Mouse (Mus musculus) ES-Bruce4 (cell line): ENCODE measurements around the gene Tent4a. TPM values are rescaled to one million over a fixed set of nuclear protein-coding genes. Genes with fewer than 3 reads are reported as not detected.
"Not testable (repeated sequence)": the region's sequence is repeated elsewhere in the genome, so short reads cannot be mapped to it uniquely, and the experiment has no call there.

ENCODE experiments used
- H3K27ac ChIP-seq: 2 replicates; pipeline ENCODE4 v1.5.1; 2012; ENCODE audit warnings: low read length, inconsistent platforms; ENCODE audit not compliant: insufficient read depth
- H3K27me3 ChIP-seq: 2 replicates; pipeline ENCODE4 v1.6.1; 2012; ENCODE audit warnings: mild to moderate bottlenecking, low read length, inconsistent platforms; ENCODE audit not compliant: control insufficient read depth, poor library complexity, insufficient read depth, severe bottlenecking
- H3K36me3 ChIP-seq: 2 replicates; pipeline ENCODE4 v1.6.1; 2012; ENCODE audit warnings: inconsistent platforms, mild to moderate bottlenecking, low read length, moderate library complexity; ENCODE audit not compliant: control insufficient read depth, poor library complexity, insufficient read depth, severe bottlenecking
- H3K4me1 ChIP-seq: one replicate; pipeline ENCODE4 v1.8.1; 2011; ENCODE audit warnings: low read length; ENCODE audit not compliant: control insufficient read depth, insufficient read depth
- H3K4me3 ChIP-seq: 2 replicates; pipeline ENCODE4 v1.5.1; 2011; ENCODE audit warnings: low read depth, mild to moderate bottlenecking, low read length
- H3K9ac ChIP-seq: 2 replicates; pipeline ENCODE4 v1.6.1; 2012; ENCODE audit warnings: low read depth, mild to moderate bottlenecking, inconsistent platforms; ENCODE audit not compliant: poor library complexity, severe bottlenecking
- H3K9me3 ChIP-seq: replicated peaks from 2 replicates; pipeline ENCODE4 v1.6.1; 2012; ENCODE audit warnings: mild to moderate bottlenecking, low read length, inconsistent platforms; ENCODE audit not compliant: control insufficient read depth, poor library complexity, insufficient read depth, severe bottlenecking
- CTCF ChIP-seq: IDR thresholded peaks from one replicate; pipeline ENCODE4 v1.8.1; 2011; ENCODE audit warnings: low read depth, low read length
- EP300 ChIP-seq: IDR thresholded peaks from 2 replicates; pipeline ENCODE4 v1.6.1; 2011; ENCODE audit warnings: low read depth, low read length; ENCODE audit not compliant: insufficient read depth
- POLR2A ChIP-seq: IDR thresholded peaks from one replicate; pipeline ENCODE4 v1.8.1; 2011; ENCODE audit warnings: low read length; ENCODE audit not compliant: insufficient read depth
- polyA plus RNA-seq: library from polyadenylated mRNA; stranded (reverse); fragments of >200 nt; gene quantifications from 2 replicates; pipeline ENCODE4 v1.2.4, GENCODE M21; 2011; ENCODE audit warnings: low read depth; ENCODE audit not compliant: missing spikeins, insufficient read depth, insufficient read length

Gene Tent4a
- polyA plus RNA-seq, 1 experiment, result 34.8 TPM

DNA sequence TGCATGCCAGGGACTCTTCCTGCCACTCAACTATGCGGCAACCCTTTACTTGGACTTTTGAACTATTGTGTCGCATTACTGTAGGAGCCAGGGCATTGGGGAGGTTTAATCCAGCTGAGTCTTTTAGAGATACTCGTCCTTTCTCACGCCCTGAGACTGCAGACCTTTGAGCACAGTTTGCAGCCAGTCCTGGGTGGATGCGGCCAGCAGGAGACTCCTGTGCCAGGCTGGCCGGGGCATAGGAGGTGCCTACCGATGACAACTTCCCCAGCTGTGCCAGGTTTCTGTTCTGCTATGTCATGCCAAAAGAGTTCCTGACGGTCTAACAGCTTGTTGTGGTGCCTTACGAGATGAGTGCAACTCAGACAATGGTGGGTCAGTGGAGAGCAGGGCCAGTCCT, 34.8 kb upstream of the Tent4a start:
- Histone ChIP-seq H3K4me1 (no peaks in the 10 kb centered on the region), H3K9me3 (no peaks in the 10 kb centered on the region), H3K27me3 (no peaks in the 10 kb centered on the region), H3K27ac (no peak overlapping the region), H3K36me3 (no peaks in the 10 kb centered on the region), H3K4me3 (no peak overlapping the region), H3K9ac (no peak overlapping the region)
- TF ChIP-seq POLR2A, result no peak
- TF ChIP-seq EP300, result no peak
- TF ChIP-seq CTCF, result no peak

DNA sequence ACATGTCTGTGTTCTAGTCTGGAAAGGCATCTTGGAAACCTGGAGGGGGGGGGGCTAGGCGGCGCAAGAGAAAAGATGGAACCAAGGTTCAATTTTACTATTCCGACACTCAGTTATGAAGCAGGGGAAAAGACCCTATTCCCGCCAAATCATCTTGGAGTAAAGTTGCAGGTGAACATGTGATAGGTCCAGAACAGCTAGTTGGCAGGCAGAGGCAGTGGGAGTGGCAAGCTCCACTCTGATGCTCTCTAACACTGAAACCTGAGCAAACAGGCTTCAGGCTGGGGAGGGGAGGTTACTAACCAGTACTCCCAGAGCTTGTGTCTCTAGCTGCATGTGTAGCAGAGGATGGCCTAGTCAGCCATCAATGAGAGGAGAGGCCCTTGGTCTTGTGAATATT, 31.0 kb upstream of the Tent4a start:
- H3K4me3 ChIP-seq, H3K9me3 ChIP-seq, H3K27ac ChIP-seq, H3K9ac ChIP-seq, H3K27me3 ChIP-seq, H3K36me3 ChIP-seq, H3K4me1 ChIP-seq: not testable (repeated sequence)

DNA sequence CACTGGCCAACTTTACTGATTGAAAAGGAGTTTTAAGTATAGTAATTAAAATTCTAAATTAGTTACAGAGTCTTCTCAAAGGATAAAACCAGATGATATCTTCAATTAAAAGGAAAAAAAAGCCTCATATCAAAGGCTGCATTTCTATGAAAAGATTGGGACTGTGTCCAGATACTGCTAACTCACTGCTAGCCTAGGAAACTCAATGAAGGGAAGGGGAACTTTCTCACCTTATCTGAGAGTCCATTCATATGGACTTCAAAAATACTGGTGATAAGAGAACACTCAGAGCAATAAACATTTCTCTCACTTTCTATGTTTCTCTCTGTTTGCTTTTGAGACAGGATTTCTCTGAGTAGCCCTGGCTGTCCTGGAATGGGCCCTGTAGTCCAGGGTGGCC, 30.2 kb upstream of the Tent4a start:
- TF ChIP-seq EP300 (no peak), POLR2A (no peak), CTCF (no peak)
- Histone ChIP-seq H3K9me3 (no peaks in the 10 kb centered on the region), H3K27me3 (no peaks in the 10 kb centered on the region)

GRCm38 (mm10) chr13:69563905-69564304, 29.5 kb upstream of the Tent4a start:
- Histone ChIP-seq H3K4me3 (no peak overlapping the region), H3K27me3 (no peaks in the 10 kb centered on the region), H3K27ac (no peak overlapping the region), H3K4me1 (no peaks in the 10 kb centered on the region), H3K36me3 (no peaks in the 10 kb centered on the region), H3K9ac (no peak overlapping the region), H3K9me3 (no peaks in the 10 kb centered on the region)
- TF ChIP-seq CTCF (no peak), EP300 (no peak), POLR2A (no peak)

More for the DNA sequence above, 30.2 kb upstream of the Tent4a start:
- no peaks in the 10 kb centered on the region for H3K36me3 ChIP-seq
- no peaks in the 10 kb centered on the region for H3K4me1 ChIP-seq
- H3K9ac ChIP-seq, result no peak overlapping the region
- H3K27ac ChIP-seq, result no peak overlapping the region
- no peak overlapping the region for H3K4me3 ChIP-seq

DNA sequence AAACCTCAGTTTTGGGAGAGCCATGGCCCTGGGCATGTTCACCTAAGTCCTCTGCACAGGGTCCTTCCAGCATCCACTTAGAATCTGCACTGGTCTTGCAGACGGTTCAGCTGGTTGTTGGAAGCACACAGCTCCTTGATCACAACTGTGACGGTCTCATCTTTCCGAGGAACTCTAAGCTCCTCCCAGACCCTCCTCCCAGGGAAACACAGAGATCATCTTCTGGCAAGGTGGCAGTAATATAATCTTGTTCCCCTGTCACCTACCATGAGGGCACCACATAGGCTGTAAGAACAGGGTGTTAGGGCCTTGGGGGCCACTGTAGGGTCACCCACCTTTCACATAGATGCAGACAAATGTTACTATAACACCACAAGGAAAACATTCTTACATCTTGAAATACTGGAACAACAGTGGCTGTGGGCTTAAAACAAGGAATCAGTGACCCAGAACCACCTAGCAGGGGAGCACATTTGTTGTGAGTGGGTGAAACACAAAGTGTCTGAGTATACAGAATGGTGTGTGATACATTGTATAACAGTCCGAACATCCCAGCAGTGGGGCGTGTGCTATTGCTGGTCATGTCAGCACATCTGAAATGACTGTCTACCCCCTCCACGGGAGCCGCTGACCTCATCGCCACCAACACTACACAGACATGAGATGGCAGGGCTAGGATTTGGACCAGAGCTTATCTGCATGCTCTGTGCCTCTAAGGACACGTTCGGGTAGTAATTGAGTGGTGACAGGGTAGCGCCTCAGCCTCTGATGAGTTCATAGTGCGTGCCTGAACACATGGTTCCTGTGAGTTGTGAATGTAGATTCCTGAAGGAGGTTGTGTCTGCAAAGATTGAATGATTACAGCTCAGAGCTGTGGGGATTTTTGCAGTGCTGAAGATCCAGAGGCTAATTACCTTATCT, 28.5 kb upstream of the Tent4a start:
- Histone ChIP-seq H3K9ac (no peak overlapping the region), H3K27ac (no peak overlapping the region), H3K4me1 (no peaks in the 10 kb centered on the region), H3K27me3 (no peaks in the 10 kb centered on the region), H3K4me3 (no peak overlapping the region), H3K9me3 (no peaks in the 10 kb centered on the region), H3K36me3 (no peaks in the 10 kb centered on the region)
- TF ChIP-seq CTCF, result no peak
- no peak for TF ChIP-seq EP300
- no peak for TF ChIP-seq POLR2A

- Histone ChIP-seq H3K4me1 (no peaks in the 10 kb centered on the region), H3K9ac (no peak overlapping the region), H3K27ac (no peak overlapping the region), H3K36me3 (no peaks in the 10 kb centered on the region), H3K4me3 (no peak overlapping the region), H3K27me3 (no peaks in the 10 kb centered on the region), H3K9me3 (no peaks in the 10 kb centered on the region)
- no peak for TF ChIP-seq EP300
- no peak for TF ChIP-seq POLR2A
- TF ChIP-seq CTCF, result no peak
These were observed 27.6 kb upstream of the Tent4a start for GRCm38 (mm10) chr13:69562004-69562403.
